Mouse (Mus musculus) stomach, embryonic 14.5 days (tissue): ENCODE measurements around the gene Ssx2ip. TPM values are rescaled to one million over a fixed set of nuclear protein-coding genes. Genes with fewer than 3 reads are reported as not detected.
A peak's percentile ranks its signal among the peaks of the same experiment; 100 is the strongest.
"Not testable (repeated sequence)": the region's sequence is repeated elsewhere in the genome, so short reads cannot be mapped to it uniquely, and the experiment has no call there.

Source experiments
- ATAC-seq: fragments of 200-750 bp; cut with Nextera tagmentation; 2 replicates; pipeline ENCODE4 v1.8.0; 2017; ENCODE audit warnings: low read depth, moderate TSS enrichment; ENCODE audit not compliant: insufficient number of reproducible peaks, insufficient read depth, low FRiP score
- H3K27ac ChIP-seq: fragments of 300-500 bp; sonication (generic); 2 replicates; pipeline ENCODE4 v1.5.1; 2014; ENCODE audit warnings: mild to moderate bottlenecking, low read length, moderate library complexity, mixed read lengths
- H3K27me3 ChIP-seq: fragments of 300-500 bp; sonication (generic); 2 replicates; pipeline ENCODE4 v1.6.1; 2014; ENCODE audit warnings: low read length, control low read depth, mixed read lengths; ENCODE audit not compliant: control insufficient read depth, insufficient read depth
- H3K36me3 ChIP-seq: fragments of 300-500 bp; sonication (generic); 2 replicates; pipeline ENCODE4 v1.6.1; 2014; ENCODE audit warnings: mild to moderate bottlenecking, control low read depth, low read length, moderate library complexity, mixed read lengths; ENCODE audit not compliant: control insufficient read depth, insufficient read depth
- H3K4me1 ChIP-seq: fragments of 300-500 bp; sonication (generic); 2 replicates; pipeline ENCODE4 v1.6.1; 2014; ENCODE audit warnings: low read length, control low read depth, mixed read lengths; ENCODE audit not compliant: control insufficient read depth, insufficient read depth
- H3K4me2 ChIP-seq: fragments of 300-500 bp; sonication (generic); replicated peaks from 2 replicates; pipeline ENCODE4 v1.6.1; 2014; ENCODE audit warnings: low read depth, low read length, control low read depth
- H3K4me3 ChIP-seq: fragments of 300-500 bp; sonication (generic); 2 replicates; pipeline ENCODE4 v1.5.1; 2014; ENCODE audit warnings: low read depth, low read length, control low read depth
- H3K9ac ChIP-seq: fragments of 300-500 bp; sonication (generic); replicated peaks from 2 replicates; pipeline ENCODE4 v1.6.1; 2014; ENCODE audit warnings: low read depth, mild to moderate bottlenecking, control low read depth, low read length, moderate library complexity, mixed read lengths
- H3K9me3 ChIP-seq: fragments of 300-500 bp; sonication (generic); 2 replicates; pipeline ENCODE4 v1.6.1; 2016; ENCODE audit warnings: low read depth, low read length, control low read depth; ENCODE audit not compliant: control insufficient read depth
- WGBS: fragments of 180-500 bp; shearing (Covaris S2); extraction: QIAGEN DNeasy Blood & Tissue Kit; methylation state at CpG from one replicate; pipeline ENCODE4 v1.1.7; 2014; 5-methylcytosine and 5-hydroxymethylcytosine counted together
- polyA plus RNA-seq: library from polyadenylated mRNA; unstranded; fragments of >200 nt; fragmentation: Nextera tagmentation; extraction: Ambion mirVana; gene quantifications from 2 replicates; pipeline ENCODE4 v1.2.1, GENCODE M21; 2014

Ssx2ip gene
- polyA plus RNA-seq, 1 experiment from 2014 or later, result 28.2 TPM

- no peak overlapping the region for H3K27ac ChIP-seq
- no peaks in the 10 kb centered on the region for H3K27me3 ChIP-seq
- H3K9ac ChIP-seq, result no peak overlapping the region
- H3K36me3 ChIP-seq, result peaks cover 7% of the 10 kb centered on the region
- 0 out of 2 replicates have a peak, but pooled peaks cover 2% of the 10 kb centered on the region for H3K4me1 ChIP-seq
- H3K4me2 ChIP-seq, result no peak overlapping the region
- no peaks in the 10 kb centered on the region for H3K9me3 ChIP-seq
- no peak overlapping the region for H3K4me3 ChIP-seq
- no peak for ATAC-seq
- WGBS, result 92% methylated on average over 9 of the region's 9 CpGs
These were observed 15.1 kb downstream of the Ssx2ip start for GRCm38 (mm10) chr3:146419534-146419933.

DNA sequence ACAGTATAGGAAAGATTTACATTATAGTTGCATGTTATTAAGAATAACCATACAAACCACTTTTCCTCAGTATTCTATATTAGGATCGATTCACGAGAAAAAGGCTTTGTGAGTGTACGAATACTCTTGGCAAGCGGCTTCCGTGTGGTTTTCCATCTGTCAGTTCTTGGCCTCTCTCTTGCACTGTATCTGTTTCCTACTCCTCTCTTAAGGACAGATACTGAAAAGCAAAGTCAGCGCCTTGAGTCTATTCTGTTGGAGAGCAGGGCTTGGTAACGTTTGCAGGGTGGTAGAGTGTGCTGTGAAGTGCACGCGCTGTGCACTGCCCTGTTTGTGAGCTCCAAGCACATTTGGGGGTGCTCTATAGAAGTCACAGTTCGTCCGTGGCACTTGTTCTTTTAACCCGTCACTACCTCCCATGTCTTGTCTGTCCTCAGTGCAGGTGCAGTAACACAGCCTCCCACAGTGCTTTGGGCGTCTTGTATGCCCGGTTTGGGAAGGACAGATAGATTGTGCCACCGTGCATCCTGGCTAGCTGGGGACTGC is 15.6 kb downstream of the Ssx2ip start:
- Histone ChIP-seq H3K9me3 (no peaks in the 10 kb centered on the region), H3K27ac (no peak overlapping the region), H3K4me1 (0 out of 2 replicates have a peak, but pooled peaks cover 5% of the 10 kb centered on the region), H3K27me3 (no peaks in the 10 kb centered on the region), H3K4me3 (no peak overlapping the region), H3K9ac (no peak overlapping the region), H3K36me3 (peaks cover 7% of the 10 kb centered on the region), H3K4me2 (no peak overlapping the region)
- 91% methylated on average over 15 of the region's 15 CpGs for WGBS
- ATAC-seq, result no peak

DNA sequence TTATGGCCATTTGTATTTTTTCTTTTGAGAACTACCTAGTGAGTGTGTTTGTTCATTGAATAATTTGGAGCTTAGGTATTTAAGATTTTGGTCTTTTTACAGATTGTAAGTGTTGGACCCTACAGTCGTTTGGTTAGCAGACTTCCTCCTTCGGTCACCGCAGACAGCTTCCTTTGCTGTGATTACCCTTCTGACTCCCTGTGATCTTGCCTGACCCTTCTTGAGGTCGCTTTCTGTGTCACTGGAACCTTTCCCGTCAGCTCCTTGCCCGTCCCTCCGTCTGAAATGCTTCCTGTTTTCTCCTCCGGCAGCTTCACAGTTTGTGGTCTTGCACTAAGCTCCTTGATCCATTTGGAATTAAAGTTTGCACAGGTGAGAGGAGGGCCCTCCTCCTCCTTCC is 17.3 kb downstream of the Ssx2ip start:
- Histone ChIP-seq H3K4me1 (0 out of 2 replicates have a peak, but pooled peaks cover 5% of the 10 kb centered on the region), H3K4me3 (no peak overlapping the region), H3K9me3 (no peaks in the 10 kb centered on the region), H3K9ac (no peak overlapping the region), H3K4me2 (no peak overlapping the region), H3K27ac (no peak overlapping the region), H3K36me3 (peaks cover 7% of the 10 kb centered on the region), H3K27me3 (no peaks in the 10 kb centered on the region)
- 34% methylated on average over 8 of the region's 8 CpGs for WGBS
- no peak for ATAC-seq

GRCm38 (mm10) chr3:146423710-146424109 is 19.3 kb downstream of the Ssx2ip start:
- Histone ChIP-seq H3K4me1 (0 out of 2 replicates have a peak, but pooled peaks cover 5% of the 10 kb centered on the region), H3K9ac (no peak overlapping the region), H3K4me3 (no peak overlapping the region), H3K9me3 (no peaks in the 10 kb centered on the region), H3K27me3 (no peaks in the 10 kb centered on the region), H3K27ac (no peak overlapping the region), H3K4me2 (no peak overlapping the region), H3K36me3 (peaks cover 16% of the 10 kb centered on the region)
- 89% methylated on average over 7 of the region's 7 CpGs for WGBS
- ATAC-seq, result no peak

- Histone ChIP-seq H3K36me3 (peaks cover 20% of the 10 kb centered on the region), H3K27me3 (no peaks in the 10 kb centered on the region), H3K4me3 (no peak overlapping the region), H3K4me2 (no peak overlapping the region), H3K27ac (no peak overlapping the region), H3K9ac (no peak overlapping the region), H3K9me3 (no peaks in the 10 kb centered on the region), H3K4me1 (0 out of 2 replicates have a peak, but pooled peaks cover 5% of the 10 kb centered on the region)
- no peak for ATAC-seq
- 68% methylated on average over 7 of the region's 7 CpGs for WGBS
These were observed 20.0 kb downstream of the Ssx2ip start for GRCm38 (mm10) chr3:146424306-146424900.

DNA sequence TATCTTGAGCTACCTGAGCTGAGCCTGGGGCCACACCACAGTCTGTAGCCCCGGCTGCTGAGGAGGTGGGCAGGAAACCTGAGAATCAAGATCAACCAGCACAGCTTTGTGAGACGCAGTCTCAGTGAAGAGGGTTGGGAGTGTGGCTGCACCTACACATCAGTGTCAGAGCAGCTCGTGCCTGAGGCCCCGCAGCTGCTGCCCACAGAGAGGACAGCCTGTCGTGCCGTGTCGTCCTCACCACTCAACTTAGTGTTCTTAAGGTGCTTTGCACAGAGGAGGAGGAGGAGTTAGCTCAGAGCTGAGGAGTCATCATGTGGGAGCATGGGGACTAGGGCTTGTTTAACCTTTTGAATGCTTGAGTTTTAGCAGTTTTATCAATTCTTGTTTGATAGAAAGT is 21.5 kb downstream of the Ssx2ip start:
- no peak overlapping the region for H3K9ac ChIP-seq
- no peak for ATAC-seq
- 0 out of 2 replicates have a peak, but pooled peaks cover 5% of the 10 kb centered on the region for H3K4me1 ChIP-seq
- H3K4me2 ChIP-seq, result no peak overlapping the region
- 62% methylated on average over 7 of the region's 7 CpGs for WGBS
- no peak overlapping the region for H3K4me3 ChIP-seq
- H3K9me3 ChIP-seq, result no peaks in the 10 kb centered on the region
- no peak overlapping the region for H3K27ac ChIP-seq
- H3K36me3 ChIP-seq, result peaks cover 25% of the 10 kb centered on the region
- no peaks in the 10 kb centered on the region for H3K27me3 ChIP-seq

DNA sequence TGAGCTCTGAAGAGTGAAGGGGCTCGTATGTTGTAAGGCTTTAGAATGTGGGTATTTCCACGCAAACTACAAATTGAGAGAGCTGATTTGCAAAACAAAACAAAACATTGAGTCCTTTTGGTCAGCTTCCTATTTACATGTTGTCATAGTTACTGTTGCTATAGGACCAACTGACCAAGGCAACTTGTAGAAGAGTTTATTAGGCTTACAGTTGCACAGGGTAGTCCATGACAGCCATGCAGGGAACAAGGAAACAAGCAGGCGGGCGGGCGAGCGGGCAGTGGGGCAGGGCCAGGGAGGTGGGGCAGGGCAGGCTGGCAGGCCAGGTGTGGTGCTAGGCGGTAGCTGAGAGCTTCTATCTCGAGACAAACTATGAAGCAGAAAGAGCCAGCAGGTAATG is 22.0 kb downstream of the Ssx2ip start:
- Histone ChIP-seq H3K27me3 (no peaks in the 10 kb centered on the region), H3K9ac (no peak overlapping the region), H3K27ac (no peak overlapping the region), H3K9me3 (no peaks in the 10 kb centered on the region), H3K4me2 (no peak overlapping the region), H3K36me3 (peaks cover 28% of the 10 kb centered on the region), H3K4me3 (no peak overlapping the region), H3K4me1 (0 out of 2 replicates have a peak, but pooled peaks cover 5% of the 10 kb centered on the region)
- ATAC-seq, result no peak
- WGBS, result 91% methylated on average over 8 of the region's 8 CpGs

- H3K36me3 ChIP-seq, result peaks cover 34% of the 10 kb centered on the region
- 85% methylated on average over 11 of the region's 11 CpGs for WGBS
These were observed 28.6 kb downstream of the Ssx2ip start for GRCm38 (mm10) chr3:146433063-146433462.

More at GRCm38 (mm10) chr3:146433063-146433462, 28.6 kb downstream of the Ssx2ip start:
- H3K27me3 ChIP-seq, H3K27ac ChIP-seq, H3K4me1 ChIP-seq, H3K4me2 ChIP-seq, H3K9me3 ChIP-seq, H3K4me3 ChIP-seq, H3K9ac ChIP-seq: not testable (repeated sequence)
- 0 out of 2 replicates have a peak, but pooled peaks have one; percentile 7 for ATAC-seq
